Mouse (Mus musculus) midbrain, embryonic 11.5 days (tissue): ENCODE results near the gene Ccer2. TPM values are rescaled to one million over a fixed set of nuclear protein-coding genes. Genes with fewer than 3 reads are reported as not detected.

Source experiments
- ATAC-seq: fragments of 200-750 bp; cut with Nextera tagmentation; 2 replicates; pipeline ENCODE4 v1.8.0; 2017; ENCODE audit warnings: moderate TSS enrichment, moderate library complexity; ENCODE audit not compliant: low FRiP score
- DNase-seq: peaks from one replicate; pipeline ENCODE4 v3.0.0; 2015; ENCODE audit warnings: low spot score; ENCODE audit errors: missing footprints
- H3K27ac ChIP-seq: fragments of 300-500 bp; sonication (generic); 2 replicates; pipeline ENCODE4 v1.5.1; 2014; ENCODE audit warnings: low read depth, low read length
- H3K27me3 ChIP-seq: fragments of 300-500 bp; sonication (generic); 2 replicates; pipeline ENCODE4 v1.6.1; 2014; ENCODE audit warnings: mild to moderate bottlenecking, low read length, moderate library complexity, mixed read lengths; ENCODE audit not compliant: control insufficient read depth, insufficient read depth
- H3K36me3 ChIP-seq: fragments of 300-500 bp; sonication (generic); 2 replicates; pipeline ENCODE4 v1.6.1; 2014; ENCODE audit warnings: mild to moderate bottlenecking, low read length, moderate library complexity, mixed read lengths; ENCODE audit not compliant: control insufficient read depth, insufficient read depth
- H3K4me1 ChIP-seq: fragments of 300-500 bp; sonication (generic); 2 replicates; pipeline ENCODE4 v1.6.1; 2014; ENCODE audit warnings: low read length; ENCODE audit not compliant: control insufficient read depth, insufficient read depth
- H3K4me2 ChIP-seq: fragments of 300-500 bp; sonication (generic); 2 replicates; pipeline ENCODE4 v1.6.1; 2014; ENCODE audit warnings: mild to moderate bottlenecking, moderate library complexity
- H3K4me3 ChIP-seq: fragments of 300-500 bp; sonication (generic); 2 replicates; pipeline ENCODE4 v1.5.1; 2014; ENCODE audit warnings: low read depth, low read length
- H3K9ac ChIP-seq: fragments of 300-500 bp; sonication (generic); 2 replicates; pipeline ENCODE4 v1.6.1; 2014; ENCODE audit warnings: low read length
- H3K9me3 ChIP-seq: fragments of 300-500 bp; sonication (generic); 2 replicates; pipeline ENCODE4 v1.6.1; 2016; ENCODE audit warnings: low read length; ENCODE audit not compliant: control insufficient read depth
- WGBS: fragments of 180-500 bp; shearing (Covaris S2); extraction: QIAGEN DNeasy Blood & Tissue Kit; methylation state at CpG from one replicate; pipeline ENCODE4 v1.1.7; 2014; 5-methylcytosine and 5-hydroxymethylcytosine counted together
- polyA plus RNA-seq: library from polyadenylated mRNA; unstranded; fragments of >200 nt; fragmentation: Nextera tagmentation; extraction: Ambion mirVana; gene quantifications from 2 replicates; pipeline ENCODE4 v1.2.1, GENCODE M21; 2014

Gene Ccer2
- polyA plus RNA-seq, 1 experiment from 2014 or later = not detected

GRCm38 (mm10) chr7:28780067-28780658 is 24.2 kb downstream of the Ccer2 start:
- H3K36me3 ChIP-seq = 0 out of 2 replicates have a peak, but pooled peaks cover 2% of the 10 kb centered on the region
- WGBS = 44% methylated on average over 6 of the region's 6 CpGs
- H3K4me2 ChIP-seq = no peak overlapping the region
- no peaks in the 10 kb centered on the region for H3K9me3 ChIP-seq
- DNase-seq (peak; percentile 99), ATAC-seq (peak; percentile 66)
- H3K9ac ChIP-seq = no peak overlapping the region
- H3K4me1 ChIP-seq = peaks cover 4% of the 10 kb centered on the region
- no peak overlapping the region for H3K4me3 ChIP-seq
- H3K27ac ChIP-seq = no peak overlapping the region
- no peaks in the 10 kb centered on the region for H3K27me3 ChIP-seq

- Histone ChIP-seq H3K9ac (no peak overlapping the region), H3K4me3 (no peak overlapping the region), H3K4me2 (no peak overlapping the region), H3K27me3 (no peaks in the 10 kb centered on the region), H3K27ac (no peak overlapping the region), H3K4me1 (peaks cover 4% of the 10 kb centered on the region), H3K9me3 (no peaks in the 10 kb centered on the region), H3K36me3 (0 out of 2 replicates have a peak, but pooled peaks cover 2% of the 10 kb centered on the region)
- WGBS = 85% methylated on average over 7 of the region's 7 CpGs
- ATAC-seq (no peak), DNase-seq (no peak)
These were observed 24.9 kb downstream of the Ccer2 start for GRCm38 (mm10) chr7:28780857-28781256.

- Histone ChIP-seq H3K27me3 (no peaks in the 10 kb centered on the region), H3K27ac (no peak overlapping the region), H3K9me3 (no peaks in the 10 kb centered on the region), H3K4me1 (peaks cover 4% of the 10 kb centered on the region), H3K4me2 (no peak overlapping the region), H3K9ac (no peak overlapping the region), H3K4me3 (no peak overlapping the region), H3K36me3 (0 out of 2 replicates have a peak, but pooled peaks cover 2% of the 10 kb centered on the region)
- ATAC-seq = no peak
- WGBS = 89% methylated on average over 8 of the region's 8 CpGs
- no peak for DNase-seq
These were observed 25.3 kb downstream of the Ccer2 start for GRCm38 (mm10) chr7:28781261-28781663.

DNA sequence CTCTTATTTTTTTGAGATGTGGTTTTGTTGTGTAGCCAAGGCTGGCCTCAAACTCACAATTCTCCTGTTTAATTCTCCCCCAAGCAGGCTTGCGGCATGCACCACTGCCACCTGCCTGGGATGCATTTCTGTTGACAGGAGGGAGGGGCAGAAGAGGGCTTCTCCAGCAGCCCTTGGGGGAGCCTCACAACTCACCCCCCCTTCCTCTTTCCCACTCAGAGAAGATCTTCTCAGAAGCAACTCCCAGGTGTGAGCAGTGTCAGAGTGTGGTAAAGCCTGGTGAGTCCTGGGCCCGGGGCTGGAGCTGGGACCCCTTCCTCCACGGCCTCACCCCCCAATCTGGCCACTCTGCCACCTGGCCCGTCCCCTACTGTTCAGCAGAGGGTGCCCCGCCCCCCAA is 29.2 kb downstream of the Ccer2 start:
- H3K4me2 ChIP-seq = no peak overlapping the region
- no peak overlapping the region for H3K27ac ChIP-seq
- ATAC-seq (no peak), DNase-seq (no peak)
- no peaks in the 10 kb centered on the region for H3K9me3 ChIP-seq
- 76% methylated on average over 5 of the region's 5 CpGs for WGBS
- H3K4me1 ChIP-seq = peaks cover 3% of the 10 kb centered on the region
- no peak overlapping the region for H3K4me3 ChIP-seq
- H3K36me3 ChIP-seq = no peaks in the 10 kb centered on the region
- H3K27me3 ChIP-seq = no peaks in the 10 kb centered on the region
- H3K9ac ChIP-seq = no peak overlapping the region

DNA sequence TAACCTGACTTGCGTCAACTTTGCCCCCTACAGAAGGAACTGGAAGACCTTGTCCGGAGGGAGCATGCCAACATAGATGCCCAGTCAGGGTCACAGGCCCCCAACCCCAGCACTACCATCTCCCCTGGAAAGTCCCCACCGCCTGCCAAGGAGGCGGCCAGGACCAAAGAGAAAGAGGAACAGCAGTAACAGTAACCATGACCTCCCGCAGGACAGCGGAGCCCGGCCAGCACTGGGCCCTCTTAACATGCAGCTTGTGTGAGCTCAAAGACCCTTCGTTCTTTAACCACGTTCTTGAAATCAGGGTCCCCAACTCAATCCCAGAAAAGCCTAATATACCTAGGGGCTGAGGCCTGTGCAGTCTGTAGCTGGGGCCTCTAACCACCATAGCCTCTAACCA is 31.9 kb downstream of the Ccer2 start:
- Histone ChIP-seq H3K4me3 (no peak overlapping the region), H3K9me3 (no peaks in the 10 kb centered on the region), H3K27me3 (no peaks in the 10 kb centered on the region), H3K36me3 (no peaks in the 10 kb centered on the region), H3K4me2 (no peak overlapping the region), H3K4me1 (no peaks in the 10 kb centered on the region), H3K27ac (no peak overlapping the region), H3K9ac (no peak overlapping the region)
- 93% methylated on average over 9 of the region's 9 CpGs for WGBS
- ATAC-seq (no peak), DNase-seq (no peak)

- no peaks in the 10 kb centered on the region for H3K9me3 ChIP-seq
- no peaks in the 10 kb centered on the region for H3K27me3 ChIP-seq
- whole genome bisulfite sequencing = 74% methylated on average over 5 of the region's 5 CpGs
- no peak within 1 kb of the TSS for H3K27ac ChIP-seq
- H3K9ac ChIP-seq = no peak within 1 kb of the TSS
- H3K4me1 ChIP-seq = no peaks in the 10 kb centered on the region
- no peak within 1 kb of the TSS for H3K4me3 ChIP-seq
- no peak for ATAC-seq
- no peaks in the 10 kb centered on the region for H3K36me3 ChIP-seq
- H3K4me2 ChIP-seq = no peak within 1 kb of the TSS
- DNase-seq = no peak
These were observed 32.6 kb downstream of the Ccer2 start, which contains the start of gene Rinl for GRCm38 (mm10) chr7:28788307-28789195. Rinl (plus strand) TSS chr7:28788969.

GRCm38 (mm10) chr7:28789235-28789634 is 33.3 kb downstream of the Ccer2 start:
- no peak overlapping the region for H3K9ac ChIP-seq
- H3K9me3 ChIP-seq = no peaks in the 10 kb centered on the region
- no peak overlapping the region for H3K4me3 ChIP-seq
- no peak overlapping the region for H3K4me2 ChIP-seq
- no peaks in the 10 kb centered on the region for H3K36me3 ChIP-seq
- DNase-seq (no peak), ATAC-seq (no peak)
- WGBS = 83% methylated on average over 3 of the region's 3 CpGs
- H3K27ac ChIP-seq = no peak overlapping the region
- no peaks in the 10 kb centered on the region for H3K27me3 ChIP-seq
- no peaks in the 10 kb centered on the region for H3K4me1 ChIP-seq

DNA sequence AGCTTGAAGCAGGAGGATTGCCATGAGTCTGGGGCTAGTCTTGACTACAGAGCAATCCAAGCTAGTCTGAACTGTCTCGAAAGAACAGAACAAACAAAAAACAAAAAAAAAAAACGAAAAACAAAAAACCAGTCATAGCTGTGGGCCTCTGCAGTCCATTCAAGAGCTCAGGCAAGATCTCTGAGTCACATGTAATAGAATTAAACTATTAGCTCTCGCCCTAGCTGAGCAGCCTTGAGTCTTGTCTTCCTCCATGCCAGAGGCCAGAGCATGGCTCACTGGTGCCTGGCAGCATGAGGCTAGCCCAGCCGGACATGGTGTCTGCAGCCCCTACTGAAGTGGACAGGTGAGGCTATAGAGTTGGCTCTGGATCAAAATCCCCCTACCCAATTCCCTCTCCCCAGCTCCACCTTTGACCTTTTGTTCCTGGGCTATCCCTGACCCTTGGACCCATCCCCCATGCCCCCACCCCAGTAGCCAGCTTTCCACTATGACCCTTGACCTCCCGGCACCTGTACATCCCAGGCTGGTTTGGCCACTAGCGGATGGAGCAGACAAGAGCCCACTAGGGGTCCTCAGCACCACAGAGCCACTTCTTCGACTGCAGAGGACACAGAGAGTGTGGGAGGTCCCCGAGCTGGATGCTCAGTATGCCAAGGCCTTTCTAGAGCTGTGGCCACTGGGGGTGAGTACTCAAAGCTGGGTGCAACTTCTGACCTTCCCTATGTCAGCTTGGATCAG is 34.3 kb downstream of the Ccer2 start:
- Histone ChIP-seq H3K4me1 (no peaks in the 10 kb centered on the region), H3K27me3 (no peaks in the 10 kb centered on the region), H3K27ac (no peak overlapping the region), H3K4me3 (no peak overlapping the region), H3K4me2 (no peak overlapping the region), H3K36me3 (no peaks in the 10 kb centered on the region), H3K9ac (no peak overlapping the region), H3K9me3 (no peaks in the 10 kb centered on the region)
- ATAC-seq (peak; percentile 40; the same call in 1 of the 2 replicates), DNase-seq (no peak)
- WGBS = 50% methylated on average over 8 of the region's 8 CpGs

- Histone ChIP-seq H3K9ac (no peak overlapping the region), H3K27me3 (no peaks in the 10 kb centered on the region), H3K27ac (no peak overlapping the region), H3K4me2 (no peak overlapping the region), H3K9me3 (no peaks in the 10 kb centered on the region), H3K4me1 (no peaks in the 10 kb centered on the region), H3K4me3 (no peak overlapping the region), H3K36me3 (no peaks in the 10 kb centered on the region)
- no peak for DNase-seq
- ATAC-seq = no peak
These were observed 35.7 kb downstream of the Ccer2 start for GRCm38 (mm10) chr7:28791706-28792105.
